Mouse (Mus musculus) limb, embryonic 15.5 days (tissue): ENCODE results near the gene Shank2. TPM values are rescaled to one million over a fixed set of nuclear protein-coding genes. Genes with fewer than 3 reads are reported as not detected.

Experiments used
- ATAC-seq: fragments of 200-750 bp; cut with Nextera tagmentation; 2 replicates; pipeline ENCODE4 v1.8.0; 2017; ENCODE audit warnings: low read depth, moderate TSS enrichment; ENCODE audit not compliant: insufficient number of reproducible peaks, low FRiP score, low TSS enrichment
- H3K27ac ChIP-seq: fragments of 300-500 bp; sonication (generic); 2 replicates; pipeline ENCODE4 v1.5.1; 2015; ENCODE audit warnings: moderate library complexity, mild to moderate bottlenecking, inconsistent platforms
- H3K27me3 ChIP-seq: fragments of 300-500 bp; sonication (generic); 2 replicates; pipeline ENCODE4 v1.6.1; 2015; ENCODE audit warnings: inconsistent platforms
- H3K36me3 ChIP-seq: fragments of 300-500 bp; sonication (generic); 2 replicates; pipeline ENCODE4 v1.6.1; 2015; ENCODE audit warnings: inconsistent platforms
- H3K4me1 ChIP-seq: fragments of 300-500 bp; sonication (generic); 2 replicates; pipeline ENCODE4 v1.6.1; 2015; ENCODE audit warnings: inconsistent platforms
- H3K4me2 ChIP-seq: fragments of 300-500 bp; sonication (generic); 2 replicates; pipeline ENCODE4 v1.6.1; 2015; ENCODE audit warnings: mild to moderate bottlenecking, inconsistent platforms
- H3K4me3 ChIP-seq: fragments of 300-500 bp; sonication (generic); 2 replicates; pipeline ENCODE4 v1.5.1; 2015; ENCODE audit warnings: mild to moderate bottlenecking, inconsistent platforms
- H3K9ac ChIP-seq: fragments of 300-500 bp; sonication (generic); 2 replicates; pipeline ENCODE4 v1.6.1; 2015; ENCODE audit warnings: inconsistent platforms
- H3K9me3 ChIP-seq: fragments of 300-500 bp; sonication (generic); 2 replicates; pipeline ENCODE4 v1.6.1; 2016; ENCODE audit warnings: inconsistent platforms
- WGBS: fragments of 180-500 bp; shearing (Covaris S2); methylation state at CpG from one replicate; pipeline ENCODE4 v1.1.7; 2015; 5-methylcytosine and 5-hydroxymethylcytosine counted together
- polyA plus RNA-seq: library from polyadenylated mRNA; unstranded; fragments of >200 nt; fragmentation: Nextera tagmentation; extraction: Ambion mirVana; gene quantifications from 2 replicates; pipeline ENCODE4 v1.2.1, GENCODE M21; 2015

The Shank2 gene
- polyA plus RNA-seq, 1 experiment from 2014 or later, result 0.17 TPM

- Histone ChIP-seq H3K36me3 (no peaks in the 10 kb centered on the region), H3K4me1 (no peaks in the 10 kb centered on the region), H3K27me3 (no peaks in the 10 kb centered on the region), H3K27ac (no peak overlapping the region), H3K4me2 (no peak overlapping the region), H3K9ac (no peak overlapping the region), H3K9me3 (no peaks in the 10 kb centered on the region), H3K4me3 (no peak overlapping the region)
- no peak for ATAC-seq
Observed at GRCm38 (mm10) chr7:143991160-143991559, 10.6 kb upstream of the Shank2 start.

DNA sequence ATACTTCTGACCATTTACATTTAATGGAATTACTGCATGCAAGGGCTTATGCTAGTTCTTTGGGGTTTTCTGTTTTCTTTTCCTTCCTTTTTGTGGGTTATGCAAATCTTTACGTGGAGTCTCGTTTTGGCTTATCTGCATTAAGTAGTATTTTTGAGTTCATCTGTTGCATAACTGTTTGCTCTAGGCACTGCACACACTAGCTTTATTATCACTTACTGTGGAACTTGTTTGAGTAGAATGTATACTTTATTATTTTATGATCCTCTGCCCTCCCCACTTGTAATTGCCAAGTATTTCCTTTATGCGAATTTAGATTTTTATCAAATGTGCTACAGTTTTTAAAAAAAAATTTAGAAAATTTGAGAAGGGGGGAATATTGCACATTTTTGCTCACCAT is 2.7 kb upstream of the Shank2 start:
- Histone ChIP-seq H3K4me2 (no peak overlapping the region), H3K4me3 (no peak overlapping the region), H3K4me1 (no peaks in the 10 kb centered on the region), H3K9ac (no peak overlapping the region), H3K9me3 (no peaks in the 10 kb centered on the region), H3K36me3 (no peaks in the 10 kb centered on the region), H3K27ac (no peak overlapping the region), H3K27me3 (no peaks in the 10 kb centered on the region)
- 77% methylated on average over 3 of the region's 3 CpGs for WGBS
- ATAC-seq, result no peak

GRCm38 (mm10) chr7:144003471-144003870 is 1.7 kb downstream of the Shank2 start:
- Histone ChIP-seq H3K36me3 (no peaks in the 10 kb centered on the region), H3K27ac (no peak overlapping the region), H3K9ac (no peak overlapping the region), H3K4me1 (no peaks in the 10 kb centered on the region), H3K27me3 (no peaks in the 10 kb centered on the region), H3K4me3 (no peak overlapping the region), H3K9me3 (no peaks in the 10 kb centered on the region), H3K4me2 (no peak overlapping the region)
- ATAC-seq, result no peak
- WGBS, result 76% methylated on average over 3 of the region's 3 CpGs

DNA sequence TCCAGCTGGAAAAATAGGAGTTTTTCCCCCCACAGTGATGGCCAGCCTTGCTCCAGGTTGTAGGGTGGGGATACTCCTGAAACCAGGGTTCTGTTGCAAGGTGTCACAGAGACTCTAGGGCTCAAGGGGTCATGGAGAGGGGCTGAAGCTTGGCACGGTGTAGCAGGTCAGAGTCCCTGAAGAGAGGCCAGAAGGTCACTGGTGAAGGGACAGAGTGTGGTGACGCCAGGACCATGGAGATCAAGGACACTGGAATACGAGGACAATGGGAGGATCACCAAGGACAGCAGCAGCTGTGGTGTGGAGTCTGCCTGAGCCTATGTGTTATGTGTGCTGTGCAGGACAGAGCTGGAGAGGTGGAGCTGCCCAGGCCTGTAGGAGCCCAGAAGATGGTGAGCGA is 6.4 kb downstream of the Shank2 start:
- H3K9me3 ChIP-seq, result no peaks in the 10 kb centered on the region
- H3K27me3 ChIP-seq, result no peaks in the 10 kb centered on the region
- H3K9ac ChIP-seq, result no peak overlapping the region
- H3K27ac ChIP-seq, result no peak overlapping the region
- WGBS, result 74% methylated on average over 4 of the region's 4 CpGs
- ATAC-seq, result no peak
- no peaks in the 10 kb centered on the region for H3K36me3 ChIP-seq
- H3K4me2 ChIP-seq, result no peak overlapping the region
- no peak overlapping the region for H3K4me3 ChIP-seq
- H3K4me1 ChIP-seq, result no peaks in the 10 kb centered on the region

- H3K4me3 ChIP-seq, result no peak overlapping the region
- no peak overlapping the region for H3K9ac ChIP-seq
- H3K9me3 ChIP-seq, result no peaks in the 10 kb centered on the region
- WGBS, result 56% methylated on average over 4 of the region's 4 CpGs
- no peaks in the 10 kb centered on the region for H3K27me3 ChIP-seq
- H3K4me2 ChIP-seq, result no peak overlapping the region
- H3K36me3 ChIP-seq, result no peaks in the 10 kb centered on the region
- ATAC-seq, result no peak
- H3K4me1 ChIP-seq, result no peaks in the 10 kb centered on the region
- H3K27ac ChIP-seq, result no peak overlapping the region
Observed at GRCm38 (mm10) chr7:144008985-144009384, 7.3 kb downstream of the Shank2 start.

DNA sequence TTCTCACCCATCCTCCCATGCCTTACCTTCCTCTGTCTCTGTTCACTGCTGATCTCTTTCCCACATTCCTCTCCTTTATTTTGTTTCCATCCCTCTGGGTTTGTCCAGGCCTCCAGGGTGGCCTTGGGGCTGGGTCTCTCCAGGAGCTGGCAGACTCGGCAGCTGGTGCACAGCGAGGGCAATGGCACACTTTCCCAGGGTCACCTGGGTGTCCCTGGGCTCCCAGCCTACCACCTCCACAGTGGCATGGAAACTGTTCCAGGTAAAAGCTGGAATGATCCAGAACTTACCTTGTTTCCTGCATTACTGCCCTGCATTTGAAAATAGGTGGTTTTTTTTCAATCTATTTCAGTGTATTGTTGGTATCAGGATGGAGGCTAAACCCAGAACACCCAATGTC is 12.8 kb downstream of the Shank2 start:
- H3K36me3 ChIP-seq, result no peaks in the 10 kb centered on the region
- 40% methylated on average over 2 of the region's 2 CpGs for WGBS
- no peak overlapping the region for H3K4me3 ChIP-seq
- no peak overlapping the region for H3K4me2 ChIP-seq
- ATAC-seq, result no peak
- H3K27me3 ChIP-seq, result no peaks in the 10 kb centered on the region
- no peaks in the 10 kb centered on the region for H3K4me1 ChIP-seq
- H3K9ac ChIP-seq, result no peak overlapping the region
- H3K27ac ChIP-seq, result no peak overlapping the region
- no peaks in the 10 kb centered on the region for H3K9me3 ChIP-seq

DNA sequence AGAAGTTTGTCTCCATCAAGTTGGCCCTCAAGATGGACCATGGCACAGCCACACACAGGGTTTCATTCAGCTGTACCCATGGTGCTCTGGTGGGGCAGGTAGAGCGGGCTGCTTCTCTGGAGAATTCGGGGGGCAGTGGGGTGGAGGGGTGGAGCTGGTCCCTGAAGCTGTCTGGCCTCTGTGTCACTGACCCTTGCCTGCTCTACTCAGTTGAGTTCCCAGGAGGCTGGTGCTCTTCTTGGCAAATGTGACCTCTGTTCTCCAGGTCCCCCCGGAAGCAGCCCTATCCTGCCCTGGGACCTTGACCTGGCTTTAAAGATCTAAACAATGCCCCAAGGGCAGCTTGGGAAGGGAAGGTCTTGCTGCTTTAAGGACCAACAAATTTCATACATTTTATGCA is 20.1 kb downstream of the Shank2 start:
- Histone ChIP-seq H3K36me3 (no peaks in the 10 kb centered on the region), H3K9me3 (no peaks in the 10 kb centered on the region), H3K9ac (no peak overlapping the region), H3K4me1 (no peaks in the 10 kb centered on the region), H3K27me3 (no peaks in the 10 kb centered on the region), H3K4me2 (no peak overlapping the region), H3K4me3 (no peak overlapping the region), H3K27ac (no peak overlapping the region)
- ATAC-seq, result no peak
- WGBS, result 70% methylated on average over 3 of the region's 3 CpGs

DNA sequence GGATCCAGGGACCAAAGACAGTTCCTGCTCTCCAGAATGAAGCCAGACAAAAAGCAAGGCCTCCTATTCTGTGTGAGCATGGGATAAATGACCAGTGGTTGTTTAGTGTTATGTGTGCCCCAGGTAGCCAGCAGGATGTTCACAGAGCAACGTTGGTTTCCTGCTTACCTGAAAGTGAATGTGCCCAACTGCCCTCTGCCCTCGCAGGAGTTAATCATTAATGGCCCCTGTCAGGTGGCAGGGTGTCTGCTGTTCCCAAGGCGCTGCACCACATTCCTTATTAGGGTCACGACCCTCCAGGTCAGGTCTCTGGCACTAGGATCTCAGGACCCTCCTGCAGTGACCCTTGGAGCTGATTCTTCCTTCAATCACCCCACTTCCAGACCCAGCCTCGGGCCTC is 21.0 kb downstream of the Shank2 start:
- Histone ChIP-seq H3K4me3 (no peak overlapping the region), H3K27ac (no peak overlapping the region), H3K4me2 (no peak overlapping the region), H3K36me3 (no peaks in the 10 kb centered on the region), H3K9me3 (no peaks in the 10 kb centered on the region), H3K9ac (no peak overlapping the region), H3K4me1 (no peaks in the 10 kb centered on the region), H3K27me3 (no peaks in the 10 kb centered on the region)
- WGBS, result 20% methylated on average over 5 of the region's 5 CpGs
- no peak for ATAC-seq

GRCm38 (mm10) chr7:144023561-144023960 is 21.8 kb downstream of the Shank2 start:
- H3K4me3 ChIP-seq, result no peak overlapping the region
- H3K9me3 ChIP-seq, result no peaks in the 10 kb centered on the region
- no peaks in the 10 kb centered on the region for H3K27me3 ChIP-seq
- no peak overlapping the region for H3K4me2 ChIP-seq
- no peak overlapping the region for H3K27ac ChIP-seq
- no peak for ATAC-seq
- H3K9ac ChIP-seq, result no peak overlapping the region
- H3K36me3 ChIP-seq, result no peaks in the 10 kb centered on the region
- H3K4me1 ChIP-seq, result no peaks in the 10 kb centered on the region
- WGBS, result 68% methylated on average over 4 of the region's 4 CpGs

- no peaks in the 10 kb centered on the region for H3K9me3 ChIP-seq
- H3K4me1 ChIP-seq, result no peaks in the 10 kb centered on the region
- H3K27me3 ChIP-seq, result no peaks in the 10 kb centered on the region
- H3K27ac ChIP-seq, result no peak overlapping the region
- ATAC-seq, result no peak
- no peaks in the 10 kb centered on the region for H3K36me3 ChIP-seq
- 74% methylated on average over 12 of the region's 12 CpGs for WGBS
- H3K9ac ChIP-seq, result no peak overlapping the region
- no peak overlapping the region for H3K4me2 ChIP-seq
- no peak overlapping the region for H3K4me3 ChIP-seq
Observed at GRCm38 (mm10) chr7:144026024-144026752, 24.5 kb downstream of the Shank2 start.

DNA sequence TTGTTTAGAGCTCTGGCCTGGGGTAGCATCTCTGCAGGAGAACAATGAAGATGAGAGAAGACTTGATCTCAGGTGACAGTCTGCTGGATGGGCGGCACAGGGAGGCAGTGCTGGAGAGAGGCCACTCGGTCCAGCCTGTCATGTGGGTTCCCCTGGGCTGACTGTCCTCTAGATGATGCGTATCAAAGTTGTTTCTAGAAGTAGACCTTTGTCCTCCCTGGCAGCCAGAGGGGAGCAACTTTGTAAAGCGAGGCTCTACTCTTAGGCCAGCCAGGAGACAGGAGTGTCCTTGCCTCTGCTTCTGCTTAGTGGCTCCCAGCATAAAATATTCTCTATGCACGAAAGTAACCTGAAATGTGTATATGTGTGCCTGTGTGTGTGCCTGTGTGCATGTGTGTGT is 27.5 kb downstream of the Shank2 start:
- Histone ChIP-seq H3K4me2 (no peak overlapping the region), H3K27me3 (no peaks in the 10 kb centered on the region), H3K36me3 (no peaks in the 10 kb centered on the region), H3K9me3 (no peaks in the 10 kb centered on the region), H3K27ac (no peak overlapping the region), H3K9ac (no peak overlapping the region), H3K4me1 (no peaks in the 10 kb centered on the region), H3K4me3 (no peak overlapping the region)
- ATAC-seq, result no peak
- 70% methylated on average over 5 of the region's 5 CpGs for WGBS

- Histone ChIP-seq H3K9me3 (no peaks in the 10 kb centered on the region), H3K9ac (no peak overlapping the region), H3K36me3 (no peaks in the 10 kb centered on the region), H3K4me1 (no peaks in the 10 kb centered on the region), H3K4me3 (no peak overlapping the region), H3K27me3 (no peaks in the 10 kb centered on the region), H3K27ac (no peak overlapping the region), H3K4me2 (no peak overlapping the region)
- WGBS, result 57% methylated on average over 11 of the region's 11 CpGs
- no peak for ATAC-seq
Observed at GRCm38 (mm10) chr7:144030796-144031195, 29.1 kb downstream of the Shank2 start.

DNA sequence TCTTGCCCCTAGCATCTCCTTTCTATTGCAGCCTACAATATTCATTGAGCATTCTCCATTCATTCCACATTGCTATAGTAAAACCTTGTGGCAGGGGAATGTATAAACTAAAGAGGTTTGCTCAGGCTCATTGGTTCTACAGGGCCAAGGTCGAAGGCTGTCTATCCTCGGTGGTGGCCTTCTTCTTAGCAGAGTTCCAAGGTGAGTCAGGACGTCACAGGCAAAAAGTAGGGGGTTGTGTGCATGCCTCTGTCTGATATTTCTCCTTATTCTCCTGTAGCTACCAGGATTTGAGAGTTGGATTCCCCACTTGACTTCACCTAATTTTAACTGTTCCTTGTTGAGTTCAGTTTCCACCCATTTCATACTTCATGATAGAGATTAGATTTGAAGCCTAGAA is 29.9 kb downstream of the Shank2 start:
- H3K4me3 ChIP-seq, result no peak overlapping the region
- WGBS, result 90% methylated on average over 3 of the region's 3 CpGs
- no peak overlapping the region for H3K9ac ChIP-seq
- no peak for ATAC-seq
- no peaks in the 10 kb centered on the region for H3K36me3 ChIP-seq
- no peak overlapping the region for H3K4me2 ChIP-seq
- no peaks in the 10 kb centered on the region for H3K9me3 ChIP-seq
- H3K27me3 ChIP-seq, result no peaks in the 10 kb centered on the region
- no peak overlapping the region for H3K27ac ChIP-seq
- H3K4me1 ChIP-seq, result no peaks in the 10 kb centered on the region
